Mouse (Mus musculus): ENCODE measurements at regions not wholly inside any gene's neighbourhood (a gene's known extent, or its start where the extent isn't known, plus 50 kb on each side); places are given as distances from the start of the nearest gene placed in this dataset.

- ATAC-seq (replicated peaks; ENCODE audit: low FRiP score, poor library complexity, severe bottlenecking): no peak
Observed at GRCm38 (mm10) chr15:8903651-8904050, 64.1 kb upstream of the Ranbp3l start.

- ATAC-seq (replicated peaks; ENCODE audit: low FRiP score, poor library complexity, severe bottlenecking): no peak
Observed at GRCm38 (mm10) chr15:8897487-8898158, 70.1 kb upstream of the Ranbp3l start.

GRCm38 (mm10) chr15:8896856-8897255 lies 70.9 kb upstream of the Ranbp3l start:
- ATAC-seq (replicated peaks; ENCODE audit: low FRiP score, poor library complexity, severe bottlenecking): no peak

GRCm38 (mm10) chr15:8896391-8896790 lies 71.4 kb upstream of the Ranbp3l start:
- ATAC-seq (replicated peaks; ENCODE audit: low FRiP score, poor library complexity, severe bottlenecking): no peak

- ATAC-seq (replicated peaks; ENCODE audit: low FRiP score, poor library complexity, severe bottlenecking): no peak
Observed at GRCm38 (mm10) chr15:8885585-8885984, 82.2 kb upstream of the Ranbp3l start.

- ATAC-seq (replicated peaks; ENCODE audit: low FRiP score, poor library complexity, severe bottlenecking): no peak
Observed at GRCm38 (mm10) chr15:8884608-8885467, 82.9 kb upstream of the Ranbp3l start.

- no peak for ATAC-seq (replicated peaks; ENCODE audit: low FRiP score, poor library complexity, severe bottlenecking)
Observed at GRCm38 (mm10) chr15:8882880-8883539, 84.7 kb upstream of the Ranbp3l start.

- ATAC-seq (replicated peaks; ENCODE audit: low FRiP score, poor library complexity, severe bottlenecking): no peak
Observed at GRCm38 (mm10) chr15:8874884-8875493, 92.8 kb upstream of the Ranbp3l start.

- ATAC-seq (replicated peaks; ENCODE audit: low FRiP score, poor library complexity, severe bottlenecking): no peak
Observed at GRCm38 (mm10) chr15:8868021-8868420, 99.7 kb upstream of the Ranbp3l start.

- ATAC-seq (replicated peaks; ENCODE audit: low FRiP score, poor library complexity, severe bottlenecking): no peak
Observed at GRCm38 (mm10) chr15:8867160-8867891, 100.4 kb upstream of the Ranbp3l start.

- no peak for ATAC-seq (replicated peaks; ENCODE audit: low FRiP score, poor library complexity, severe bottlenecking)
Observed at GRCm38 (mm10) chr15:8865089-8865933, 102.4 kb upstream of the Ranbp3l start.

- ATAC-seq (replicated peaks; ENCODE audit: low FRiP score, poor library complexity, severe bottlenecking): no peak
Observed at GRCm38 (mm10) chr15:8856419-8857084, 111.2 kb upstream of the Ranbp3l start.

- ATAC-seq (replicated peaks; ENCODE audit: low FRiP score, poor library complexity, severe bottlenecking): no peak
Observed at GRCm38 (mm10) chr15:8855511-8855910, 112.2 kb upstream of the Ranbp3l start.

- no peak for ATAC-seq (replicated peaks; ENCODE audit: low FRiP score, poor library complexity, severe bottlenecking)
Observed at GRCm38 (mm10) chr15:8854336-8854735, 113.4 kb upstream of the Ranbp3l start.

GRCm38 (mm10) chr15:8850996-8851395 lies 116.8 kb upstream of the Ranbp3l start:
- no peak for ATAC-seq (replicated peaks; ENCODE audit: low FRiP score, poor library complexity, severe bottlenecking)

GRCm38 (mm10) chr15:8849413-8849812 lies 118.3 kb upstream of the Ranbp3l start:
- no peak for ATAC-seq (replicated peaks; ENCODE audit: low FRiP score, poor library complexity, severe bottlenecking)

GRCm38 (mm10) chr15:8842129-8842528 lies 125.6 kb upstream of the Ranbp3l start:
- no peak for ATAC-seq (replicated peaks; ENCODE audit: low FRiP score, poor library complexity, severe bottlenecking)

- ATAC-seq (replicated peaks; ENCODE audit: low FRiP score, poor library complexity, severe bottlenecking): no peak
Observed at GRCm38 (mm10) chr15:8839462-8839861, 128.3 kb upstream of the Ranbp3l start.
